Mouse (Mus musculus) stomach, embryonic 14.5 days (tissue): ENCODE data around the gene 1600002K03Rik. TPM values are rescaled to one million over a fixed set of nuclear protein-coding genes. Genes with fewer than 3 reads are reported as not detected.

ENCODE experiments used
- ATAC-seq: fragments of 200-750 bp; cut with Nextera tagmentation; 2 replicates; pipeline ENCODE4 v1.8.0; 2017; ENCODE audit warnings: low read depth, moderate TSS enrichment; ENCODE audit not compliant: insufficient number of reproducible peaks, insufficient read depth, low FRiP score
- H3K27ac ChIP-seq: fragments of 300-500 bp; sonication (generic); 2 replicates; pipeline ENCODE4 v1.5.1; 2014; ENCODE audit warnings: mild to moderate bottlenecking, low read length, moderate library complexity, mixed read lengths
- H3K27me3 ChIP-seq: fragments of 300-500 bp; sonication (generic); 2 replicates; pipeline ENCODE4 v1.6.1; 2014; ENCODE audit warnings: low read length, control low read depth, mixed read lengths; ENCODE audit not compliant: control insufficient read depth, insufficient read depth
- H3K36me3 ChIP-seq: fragments of 300-500 bp; sonication (generic); 2 replicates; pipeline ENCODE4 v1.6.1; 2014; ENCODE audit warnings: mild to moderate bottlenecking, control low read depth, low read length, moderate library complexity, mixed read lengths; ENCODE audit not compliant: control insufficient read depth, insufficient read depth
- H3K4me1 ChIP-seq: fragments of 300-500 bp; sonication (generic); 2 replicates; pipeline ENCODE4 v1.6.1; 2014; ENCODE audit warnings: low read length, control low read depth, mixed read lengths; ENCODE audit not compliant: control insufficient read depth, insufficient read depth
- H3K4me2 ChIP-seq: fragments of 300-500 bp; sonication (generic); replicated peaks from 2 replicates; pipeline ENCODE4 v1.6.1; 2014; ENCODE audit warnings: low read depth, low read length, control low read depth
- H3K4me3 ChIP-seq: fragments of 300-500 bp; sonication (generic); 2 replicates; pipeline ENCODE4 v1.5.1; 2014; ENCODE audit warnings: low read depth, low read length, control low read depth
- H3K9ac ChIP-seq: fragments of 300-500 bp; sonication (generic); replicated peaks from 2 replicates; pipeline ENCODE4 v1.6.1; 2014; ENCODE audit warnings: low read depth, mild to moderate bottlenecking, control low read depth, low read length, moderate library complexity, mixed read lengths
- H3K9me3 ChIP-seq: fragments of 300-500 bp; sonication (generic); 2 replicates; pipeline ENCODE4 v1.6.1; 2016; ENCODE audit warnings: low read depth, low read length, control low read depth; ENCODE audit not compliant: control insufficient read depth
- WGBS: fragments of 180-500 bp; shearing (Covaris S2); extraction: QIAGEN DNeasy Blood & Tissue Kit; methylation state at CpG from one replicate; pipeline ENCODE4 v1.1.7; 2014; 5-methylcytosine and 5-hydroxymethylcytosine counted together
- polyA plus RNA-seq: library from polyadenylated mRNA; unstranded; fragments of >200 nt; fragmentation: Nextera tagmentation; extraction: Ambion mirVana; gene quantifications from 2 replicates; pipeline ENCODE4 v1.2.1, GENCODE M21; 2014

The 1600002K03Rik gene
- polyA plus RNA-seq, 1 experiment from 2014 or later = 13.9 TPM

GRCm38 (mm10) chr10:80170601-80171021, 2.1 kb upstream of the 1600002K03Rik start:
- Histone ChIP-seq H3K4me2 (no peak overlapping the region), H3K4me1 (peaks cover 30% of the 10 kb centered on the region), H3K36me3 (peaks cover 26% of the 10 kb centered on the region), H3K4me3 (no peak overlapping the region), H3K27ac (no peak overlapping the region), H3K9me3 (no peaks in the 10 kb centered on the region), H3K27me3 (no peaks in the 10 kb centered on the region), H3K9ac (no peak overlapping the region)
- ATAC-seq = no peak
- 95% methylated on average over 19 of the region's 19 CpGs for WGBS

- Histone ChIP-seq H3K4me2 (no peak overlapping the region), H3K27ac (no peak overlapping the region), H3K9ac (no peak overlapping the region), H3K4me1 (peaks cover 26% of the 10 kb centered on the region), H3K27me3 (no peaks in the 10 kb centered on the region), H3K36me3 (peaks cover 26% of the 10 kb centered on the region), H3K9me3 (no peaks in the 10 kb centered on the region), H3K4me3 (no peak overlapping the region)
- ATAC-seq = no peak
- WGBS = 80% methylated on average over 15 of the region's 15 CpGs
These were observed 1.5 kb upstream of the 1600002K03Rik start for GRCm38 (mm10) chr10:80171252-80171651.

- no peaks in the 10 kb centered on the region for H3K27me3 ChIP-seq
- H3K27ac ChIP-seq = peak overlapping the region; percentile 85; the same call in 1 of the 2 replicates
- H3K9me3 ChIP-seq = no peaks in the 10 kb centered on the region
- H3K9ac ChIP-seq = no peak overlapping the region
- H3K4me3 ChIP-seq = no peak overlapping the region
- no peak for ATAC-seq
- peaks cover 21% of the 10 kb centered on the region for H3K4me1 ChIP-seq
- peak overlapping the region; percentile 50 for H3K4me2 ChIP-seq
- H3K36me3 ChIP-seq = peaks cover 26% of the 10 kb centered on the region
- 83% methylated on average over 45 of the region's 45 CpGs for WGBS
These were observed 801 bp upstream of the 1600002K03Rik start for GRCm38 (mm10) chr10:80171760-80172526.

- peak overlapping the region; percentile 50 for H3K4me2 ChIP-seq
- H3K27me3 ChIP-seq = no peaks in the 10 kb centered on the region
- no peak for ATAC-seq
- no peak overlapping the region; the same call in 1 of the 2 replicates for H3K27ac ChIP-seq
- H3K4me3 ChIP-seq = peak overlapping the region; percentile 47; the same call in 1 of the 2 replicates
- H3K36me3 ChIP-seq = peaks cover 26% of the 10 kb centered on the region
- WGBS = 16% methylated on average over 11 of the region's 11 CpGs
- H3K9me3 ChIP-seq = no peaks in the 10 kb centered on the region
- peak overlapping the region; percentile 40; the same call in 1 of the 2 replicates for H3K9ac ChIP-seq
- H3K4me1 ChIP-seq = peaks cover 20% of the 10 kb centered on the region
These were observed 614 bp downstream of the 1600002K03Rik start for GRCm38 (mm10) chr10:80173358-80173757.

- Histone ChIP-seq H3K4me1 (peaks cover 13% of the 10 kb centered on the region), H3K9me3 (no peaks in the 10 kb centered on the region), H3K27ac (no peak overlapping the region), H3K4me3 (no peak overlapping the region), H3K27me3 (no peaks in the 10 kb centered on the region), H3K4me2 (no peak overlapping the region), H3K9ac (no peak overlapping the region), H3K36me3 (peaks cover 26% of the 10 kb centered on the region)
- WGBS = 85% methylated on average over 10 of the region's 10 CpGs
- no peak for ATAC-seq
These were observed 1.4 kb downstream of the 1600002K03Rik start for GRCm38 (mm10) chr10:80173955-80174640.

GRCm38 (mm10) chr10:80174705-80175104, 2.0 kb downstream of the 1600002K03Rik start:
- no peak for ATAC-seq
- H3K9me3 ChIP-seq = no peaks in the 10 kb centered on the region
- H3K4me2 ChIP-seq = no peak overlapping the region
- no peak overlapping the region for H3K9ac ChIP-seq
- 62% methylated on average over 2 of the region's 2 CpGs for WGBS
- no peak overlapping the region for H3K4me3 ChIP-seq
- H3K36me3 ChIP-seq = peaks cover 26% of the 10 kb centered on the region
- H3K4me1 ChIP-seq = peaks cover 7% of the 10 kb centered on the region
- H3K27ac ChIP-seq = no peak overlapping the region
- H3K27me3 ChIP-seq = no peaks in the 10 kb centered on the region

- 29% methylated on average over 4 of the region's 4 CpGs for WGBS
- no peak for ATAC-seq
- Histone ChIP-seq H3K27me3 (no peaks in the 10 kb centered on the region), H3K9ac (no peak overlapping the region), H3K4me1 (peaks cover 12% of the 10 kb centered on the region), H3K9me3 (no peaks in the 10 kb centered on the region), H3K4me3 (no peak overlapping the region), H3K27ac (no peak overlapping the region), H3K4me2 (no peak overlapping the region), H3K36me3 (peaks cover 16% of the 10 kb centered on the region)
These were observed 3.0 kb downstream of the 1600002K03Rik start for GRCm38 (mm10) chr10:80175536-80176269.

GRCm38 (mm10) chr10:80176270-80176834, 3.6 kb downstream of the 1600002K03Rik start:
- Histone ChIP-seq H3K27me3 (no peaks in the 10 kb centered on the region), H3K4me3 (no peak overlapping the region), H3K4me2 (no peak overlapping the region), H3K9me3 (no peaks in the 10 kb centered on the region), H3K36me3 (peaks cover 10% of the 10 kb centered on the region; the same call in 1 of the 2 replicates), H3K9ac (no peak overlapping the region), H3K4me1 (peaks cover 18% of the 10 kb centered on the region), H3K27ac (no peak overlapping the region)
- ATAC-seq = no peak
- WGBS = 78% methylated on average over 5 of the region's 5 CpGs
